Mouse (Mus musculus) embryonic fibroblast, embryonic 13.5 days (primary cell): ENCODE measurements around the gene Ctdsp2.

ENCODE experiments used
- CTCF ChIP-seq: IDR thresholded peaks from 2 replicates; pipeline ENCODE4 v1.5.1; 2011; ENCODE audit warnings: mild to moderate bottlenecking, control low read depth, low read length, moderate library complexity, borderline replicate concordance; ENCODE audit not compliant: insufficient read depth
- POLR2A ChIP-seq: IDR thresholded peaks from 2 replicates; pipeline ENCODE4 v1.6.1; 2011; ENCODE audit warnings: low read depth, mild to moderate bottlenecking, control low read depth, low read length, moderate library complexity

- TF ChIP-seq CTCF (no peak), POLR2A (no peak)
Observed at GRCm38 (mm10) chr10:127002056-127002455, 23.5 kb downstream of the Ctdsp2 start.
